Mouse (Mus musculus) macrophage (primary cell): Measurements from ENCODE around the gene Babam2. TPM values are rescaled to one million over a fixed set of nuclear protein-coding genes. Genes with fewer than 3 reads are reported as not detected.

Experiments used
- H3K27ac ChIP-seq: fragments of 350-480 bp; formaldehyde crosslinking; 2 replicates; pipeline ENCODE4 v1.9.0; 2021
- H3K36me3 ChIP-seq: fragments of 350-480 bp; formaldehyde crosslinking; 2 replicates; pipeline ENCODE4 v1.9.0; 2021; ENCODE audit errors: inconsistent target
- H3K4me3 ChIP-seq: fragments of 350-480 bp; formaldehyde crosslinking; 2 replicates; pipeline ENCODE4 v1.9.0; 2021; ENCODE audit errors: inconsistent target
- H3K79me2 ChIP-seq: fragments of 350-480 bp; formaldehyde crosslinking; 2 replicates; pipeline ENCODE4 v1.9.0; 2021; ENCODE audit errors: inconsistent target
- WGBS: methylation state at CpG from one replicate; pipeline ENCODE4 v1.1.7; 2026; ENCODE audit warnings: inconsistent platforms; ENCODE audit not compliant: missing documents; 5-methylcytosine and 5-hydroxymethylcytosine counted together
- polyA plus RNA-seq: library from polyadenylated mRNA; stranded (reverse); fragments of 250-400 nt; gene quantifications from 3 replicates; pipeline ENCODE4 v1.2.4, GENCODE M21; 2018; ENCODE audit warnings: inconsistent platforms

Babam2 gene
- polyA plus RNA-seq, 1 experiment from 2014 or later, result 78.4 TPM

DNA sequence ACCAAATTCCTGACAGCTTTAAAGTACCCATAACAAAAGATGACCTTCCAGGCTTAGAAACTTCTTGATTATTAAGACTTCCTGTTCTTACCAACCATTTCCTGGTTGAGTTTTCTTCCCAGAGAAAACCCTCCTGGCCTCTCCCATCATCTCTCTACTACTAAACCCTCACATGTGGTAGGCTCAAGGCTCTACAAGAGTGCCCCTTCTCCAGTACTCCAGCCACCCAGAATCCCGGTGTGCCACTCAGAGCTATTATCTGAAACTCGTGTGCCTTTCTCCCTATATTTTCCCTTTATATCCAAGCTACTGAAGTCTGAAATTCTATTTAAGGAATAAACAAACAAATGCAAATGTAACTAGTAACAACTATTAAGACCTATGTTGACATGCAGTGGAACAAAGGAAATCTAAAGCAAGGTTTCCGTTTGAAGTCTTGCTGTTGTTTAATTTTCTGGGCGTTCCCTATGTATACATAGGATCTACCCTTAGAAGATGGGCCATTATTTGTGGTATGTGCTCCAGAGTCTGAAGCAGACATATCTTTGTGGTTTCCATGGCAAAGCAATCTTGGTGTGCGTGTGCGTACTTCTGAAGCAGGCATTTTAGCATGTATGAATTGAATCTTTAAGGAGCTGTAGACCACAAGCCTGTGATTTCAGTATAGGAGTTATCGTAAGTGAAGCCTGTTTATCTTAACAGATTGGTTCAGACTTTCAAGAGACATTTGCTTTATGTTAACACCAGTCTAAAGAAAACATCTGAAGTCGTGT, 361.2 kb downstream of the Babam2 start:
- WGBS, result 96% methylated on average over 8 of the region's 8 CpGs
- Histone ChIP-seq H3K36me3 (no peaks in the 10 kb centered on the region), H3K27ac (no peak overlapping the region), H3K79me2 (no peaks in the 10 kb centered on the region), H3K4me3 (no peak overlapping the region)

DNA sequence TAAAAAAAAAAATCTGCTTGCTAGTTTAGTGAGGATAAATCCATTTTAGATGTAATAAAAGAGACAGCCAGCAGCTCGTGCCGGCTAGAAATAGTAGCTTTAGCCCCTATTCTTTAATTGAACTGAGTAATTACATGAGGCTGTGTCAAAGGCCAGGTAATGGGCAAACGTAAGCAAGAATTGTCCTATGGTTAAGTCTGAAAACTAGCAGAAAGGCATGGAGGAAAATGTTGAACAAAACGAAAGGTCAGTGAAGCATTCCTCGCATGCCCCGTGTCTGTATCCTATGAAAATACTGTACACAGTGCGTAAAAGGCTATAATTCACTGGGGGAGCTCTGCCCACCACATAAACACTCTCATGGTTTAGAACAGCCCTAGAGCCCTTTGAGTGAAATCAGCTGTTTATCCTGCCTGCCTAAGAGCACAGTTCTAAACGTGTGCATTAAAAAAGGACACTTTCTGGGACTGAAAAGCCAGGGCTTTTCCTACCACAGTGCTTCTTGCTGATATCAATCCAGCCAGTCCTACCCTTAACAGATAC, 361.8 kb downstream of the Babam2 start:
- Histone ChIP-seq H3K79me2 (no peaks in the 10 kb centered on the region), H3K4me3 (no peak overlapping the region), H3K36me3 (no peaks in the 10 kb centered on the region), H3K27ac (no peak overlapping the region)
- WGBS, result 93% methylated on average over 8 of the region's 8 CpGs

DNA sequence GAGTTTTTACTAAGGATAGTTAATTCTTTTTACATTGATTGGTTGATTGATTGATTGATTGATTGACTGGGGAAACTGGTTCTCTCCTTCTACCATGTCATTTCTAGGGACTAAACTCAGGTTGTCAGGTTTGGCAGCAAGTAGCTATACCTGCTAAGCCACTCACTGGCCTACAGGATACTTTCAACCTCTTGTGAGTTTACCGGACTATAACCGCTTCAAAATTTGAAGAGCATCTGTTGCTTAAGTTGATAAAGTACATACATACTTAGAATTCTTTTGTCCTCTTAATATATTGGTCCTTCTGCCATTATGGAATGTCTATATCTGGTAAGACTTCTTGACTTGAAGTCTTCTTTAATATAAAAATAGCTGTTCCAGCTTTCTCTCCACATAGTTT, 363.0 kb downstream of the Babam2 start:
- Histone ChIP-seq H3K27ac (no peak overlapping the region), H3K79me2 (no peaks in the 10 kb centered on the region), H3K4me3 (no peak overlapping the region), H3K36me3 (no peaks in the 10 kb centered on the region)
- WGBS, result 87% methylated on average over 2 of the region's 2 CpGs

DNA sequence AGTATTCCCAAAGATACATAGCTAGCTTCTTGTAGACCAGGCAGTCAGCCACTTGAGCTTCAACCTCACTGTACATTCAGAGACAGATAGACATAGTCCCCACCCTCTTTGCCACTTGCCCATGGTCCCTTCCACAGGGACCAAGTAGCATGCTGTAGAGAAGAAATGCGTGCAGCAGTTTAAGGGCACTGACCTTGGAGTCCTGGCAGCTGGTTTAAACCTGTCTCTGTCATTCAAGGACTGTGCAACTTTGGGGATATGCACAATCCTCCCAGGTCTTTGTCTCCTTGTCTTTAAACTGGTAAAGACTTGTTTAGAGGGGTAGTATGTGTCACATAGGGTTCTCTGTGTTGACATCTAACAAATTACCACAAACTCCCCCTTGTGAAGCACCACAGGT, 364.4 kb downstream of the Babam2 start:
- H3K36me3 ChIP-seq, result no peaks in the 10 kb centered on the region
- no peak overlapping the region for H3K27ac ChIP-seq
- WGBS, result 100% methylated on average over 1 of the region's 1 CpGs
- H3K4me3 ChIP-seq, result no peak overlapping the region
- H3K79me2 ChIP-seq, result no peaks in the 10 kb centered on the region

DNA sequence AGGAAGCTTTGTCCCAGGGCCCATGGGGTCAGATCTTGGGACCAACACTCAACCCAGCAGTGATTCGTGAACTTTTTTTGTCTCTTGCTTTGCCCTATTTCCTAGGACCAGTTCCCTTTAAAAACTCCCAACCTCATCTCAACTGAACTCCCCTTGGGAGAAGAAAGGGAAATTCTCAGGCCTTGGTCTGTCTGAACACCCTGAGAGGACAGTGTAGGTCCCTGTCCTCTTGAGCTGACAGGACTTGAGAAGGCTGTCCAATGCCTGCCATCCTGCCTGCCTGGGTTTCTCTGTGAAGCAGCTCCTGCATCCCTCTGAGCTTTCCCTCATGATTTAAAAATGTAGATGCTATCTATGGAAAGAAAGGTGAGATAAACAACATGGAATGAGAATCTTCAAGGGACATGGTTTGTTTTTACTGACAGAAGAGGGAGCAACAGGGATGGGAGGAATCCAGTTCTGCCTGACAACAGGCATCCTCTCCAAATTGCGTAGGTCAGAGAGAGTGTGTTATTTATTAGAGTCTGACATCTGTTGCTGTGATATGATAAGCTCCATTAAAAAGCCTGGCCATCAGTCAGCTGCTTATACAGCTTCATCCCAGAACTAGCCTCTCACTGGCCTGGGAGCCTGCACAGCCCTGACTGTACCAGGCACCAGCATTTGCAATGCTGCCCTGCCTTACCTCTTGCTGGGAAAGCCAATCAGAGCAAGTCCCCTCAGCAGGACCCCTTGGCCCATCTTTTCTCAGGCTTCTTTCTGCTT, 367.0 kb downstream of the Babam2 start:
- Histone ChIP-seq H3K36me3 (no peaks in the 10 kb centered on the region), H3K27ac (no peak overlapping the region), H3K79me2 (no peaks in the 10 kb centered on the region), H3K4me3 (no peak overlapping the region)
- 100% methylated on average over 2 of the region's 2 CpGs for WGBS

DNA sequence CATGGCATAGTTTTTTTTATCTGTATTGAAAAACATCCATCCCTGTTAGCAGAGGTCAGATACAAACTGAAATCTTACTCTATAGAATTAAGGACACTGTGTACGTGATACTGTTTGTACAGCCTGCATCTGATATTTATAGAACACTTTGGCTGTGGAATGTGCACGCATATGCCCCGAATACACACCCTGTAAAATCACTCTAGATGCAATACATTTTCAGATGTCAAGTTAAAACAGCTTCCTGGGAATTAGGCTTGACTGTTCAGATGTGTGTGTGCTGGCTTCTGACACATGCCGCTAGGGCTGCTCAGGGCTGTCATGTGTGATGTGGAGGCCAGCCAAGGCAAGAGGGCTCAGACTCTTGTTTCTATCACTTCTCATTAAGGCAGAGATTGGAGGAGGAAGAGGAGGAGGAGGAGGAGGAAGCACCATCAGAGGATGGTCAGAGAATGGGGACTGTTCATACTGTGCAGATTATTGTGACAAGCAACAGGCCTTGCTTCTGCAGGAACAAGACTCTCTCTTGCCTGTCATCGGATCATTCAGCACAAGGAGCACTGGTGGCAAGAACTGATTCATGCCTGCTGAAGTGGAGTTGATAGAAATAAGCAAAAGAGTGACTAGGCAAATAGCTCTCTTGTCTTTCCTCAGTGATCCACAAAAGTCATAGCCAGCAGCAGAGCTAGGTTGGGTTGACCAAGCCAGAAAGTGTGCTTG, 368.7 kb downstream of the Babam2 start:
- no peak overlapping the region for H3K27ac ChIP-seq
- no peaks in the 10 kb centered on the region for H3K36me3 ChIP-seq
- no peak overlapping the region for H3K4me3 ChIP-seq
- no peaks in the 10 kb centered on the region for H3K79me2 ChIP-seq
- WGBS, result 97% methylated on average over 5 of the region's 5 CpGs

DNA sequence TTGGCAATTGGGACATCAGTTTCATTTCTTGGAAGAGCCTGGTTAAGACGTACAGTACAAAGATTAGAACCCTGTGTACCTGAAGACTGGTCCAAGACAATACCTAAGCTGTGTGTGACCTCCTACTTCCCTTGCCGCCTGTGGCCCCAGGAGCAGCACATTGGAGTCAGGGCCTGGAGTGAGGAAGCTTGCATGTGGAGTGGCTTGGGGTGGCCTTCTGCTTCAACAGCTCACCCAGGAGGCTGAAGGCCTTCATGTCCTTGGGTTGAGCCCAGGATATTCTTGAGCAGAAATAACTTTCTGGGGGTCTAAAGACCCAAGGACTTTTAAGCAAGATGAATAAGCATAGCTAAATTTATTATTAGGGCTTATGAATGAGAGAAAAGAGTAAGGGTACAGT, 369.4 kb downstream of the Babam2 start:
- no peaks in the 10 kb centered on the region for H3K79me2 ChIP-seq
- no peak overlapping the region for H3K27ac ChIP-seq
- 88% methylated on average over 2 of the region's 2 CpGs for WGBS
- no peaks in the 10 kb centered on the region for H3K36me3 ChIP-seq
- H3K4me3 ChIP-seq, result no peak overlapping the region

DNA sequence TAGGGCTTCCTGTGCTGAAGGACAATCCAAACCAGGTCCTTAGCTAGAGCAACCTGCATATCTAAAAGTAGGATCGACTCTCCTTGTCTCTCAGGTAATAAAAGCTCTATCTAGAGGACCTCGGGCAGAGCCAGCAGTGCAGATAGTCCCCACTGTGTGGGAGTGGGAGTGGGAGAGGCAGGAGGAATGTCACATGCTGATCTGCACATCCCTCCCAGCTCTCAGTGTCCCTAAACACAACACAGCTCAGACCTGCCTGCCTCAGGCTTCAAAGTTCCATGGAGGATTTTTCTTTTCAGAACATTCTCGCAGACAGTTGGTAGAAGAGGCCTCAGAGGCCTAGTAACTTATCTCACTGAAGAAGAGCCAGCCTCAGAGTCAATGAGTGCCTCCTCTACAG, 371.1 kb downstream of the Babam2 start:
- no peak overlapping the region for H3K27ac ChIP-seq
- no peak overlapping the region for H3K4me3 ChIP-seq
- H3K36me3 ChIP-seq, result no peaks in the 10 kb centered on the region
- H3K79me2 ChIP-seq, result no peaks in the 10 kb centered on the region
- 97% methylated on average over 3 of the region's 3 CpGs for WGBS

DNA sequence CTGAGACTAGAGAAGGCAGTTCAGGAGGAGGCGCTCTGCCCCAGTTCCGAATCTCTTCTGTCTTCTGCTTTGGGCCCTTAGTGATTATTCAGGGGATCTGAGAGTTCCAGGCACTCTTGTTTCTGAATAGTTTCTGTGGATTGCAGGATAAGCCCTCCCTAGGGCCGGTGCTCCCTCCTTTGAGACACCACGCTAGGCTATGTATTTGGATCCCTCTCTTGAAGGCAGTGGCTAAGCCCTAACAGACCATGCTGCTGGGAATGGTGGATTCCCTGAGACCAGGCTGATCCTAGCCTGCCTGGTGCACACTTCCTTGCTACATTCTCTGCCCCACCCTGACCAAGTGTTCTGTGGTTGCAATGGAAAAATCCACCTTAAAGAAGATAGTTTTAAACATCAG, 371.6 kb downstream of the Babam2 start:
- WGBS, result 94% methylated on average over 4 of the region's 4 CpGs
- Histone ChIP-seq H3K36me3 (no peaks in the 10 kb centered on the region), H3K4me3 (no peak overlapping the region), H3K79me2 (no peaks in the 10 kb centered on the region), H3K27ac (no peak overlapping the region)

DNA sequence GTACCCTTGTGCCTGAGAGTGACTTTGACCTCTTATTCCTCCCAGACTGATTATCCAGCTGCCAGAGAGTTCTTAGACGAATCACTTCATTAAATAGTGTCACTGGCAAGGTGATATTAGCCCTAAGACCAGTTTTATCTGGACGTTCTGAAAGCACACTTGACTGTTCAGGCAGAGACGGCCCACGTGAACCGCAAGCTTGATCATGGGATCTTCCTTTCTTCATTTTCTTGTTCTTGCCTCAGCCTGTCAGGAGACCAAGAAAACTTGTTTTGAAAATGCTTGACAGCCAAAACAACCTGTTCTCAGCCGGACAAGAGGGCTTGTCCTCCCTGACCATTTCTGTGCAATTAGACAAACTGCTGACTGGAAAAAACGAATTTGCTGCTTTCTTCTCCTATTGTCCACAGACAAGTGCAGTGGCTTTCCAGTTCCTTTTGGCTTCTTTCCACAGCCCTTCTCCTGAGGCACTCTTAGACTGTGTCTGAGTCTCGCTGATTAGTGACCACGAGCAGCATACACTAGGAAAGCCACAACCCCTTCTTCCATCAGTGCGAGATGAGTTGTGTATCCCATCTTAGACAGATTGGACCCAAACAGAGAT, 372.2 kb downstream of the Babam2 start:
- Histone ChIP-seq H3K27ac (no peak overlapping the region), H3K36me3 (no peaks in the 10 kb centered on the region), H3K4me3 (no peak overlapping the region), H3K79me2 (no peaks in the 10 kb centered on the region)
- 88% methylated on average over 10 of the region's 10 CpGs for whole genome bisulfite sequencing

DNA sequence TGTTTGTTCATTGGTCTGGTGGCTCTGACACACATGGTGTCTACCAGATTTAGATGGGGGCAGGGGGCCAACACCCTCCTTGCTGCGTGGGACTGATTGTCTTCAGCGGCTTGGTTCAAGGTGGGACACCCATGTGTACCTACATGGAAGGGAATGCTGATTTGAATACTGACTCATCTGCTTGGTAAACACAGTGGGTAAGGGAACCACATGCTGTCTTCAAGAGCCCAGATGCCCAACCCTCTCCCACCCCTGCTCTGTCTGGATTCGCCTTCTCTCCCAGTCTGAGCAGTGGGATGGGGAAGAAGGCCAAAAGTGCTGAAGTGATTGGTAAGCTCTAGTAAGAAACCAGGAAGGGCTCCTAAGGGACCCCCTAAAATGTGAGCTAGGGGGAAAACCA, 373.3 kb downstream of the Babam2 start:
- Histone ChIP-seq H3K4me3 (no peak overlapping the region), H3K36me3 (no peaks in the 10 kb centered on the region), H3K79me2 (no peaks in the 10 kb centered on the region), H3K27ac (no peak overlapping the region)
- WGBS, result 100% methylated on average over 3 of the region's 3 CpGs

DNA sequence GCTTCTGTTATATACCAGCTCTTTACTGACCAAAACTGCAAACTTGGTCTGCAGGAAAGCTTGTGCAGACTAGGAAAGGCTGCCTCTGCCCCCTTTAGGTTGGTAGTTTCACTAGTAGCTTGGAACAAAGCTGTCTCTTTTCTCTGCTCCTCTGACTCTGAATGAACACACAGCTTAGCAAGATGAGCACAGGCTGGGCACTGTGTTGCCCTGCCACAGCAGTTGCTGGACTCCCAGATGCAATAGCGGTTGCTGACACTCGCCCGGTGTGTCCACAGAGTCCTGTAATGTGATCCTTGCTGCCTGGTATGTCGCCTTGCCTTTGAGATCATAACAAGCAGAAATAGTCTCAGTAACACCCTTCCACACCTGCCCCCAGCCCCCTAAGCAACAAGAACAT, 373.8 kb downstream of the Babam2 start:
- no peaks in the 10 kb centered on the region for H3K79me2 ChIP-seq
- H3K27ac ChIP-seq, result no peak overlapping the region
- WGBS, result 98% methylated on average over 4 of the region's 4 CpGs
- H3K4me3 ChIP-seq, result no peak overlapping the region
- H3K36me3 ChIP-seq, result no peaks in the 10 kb centered on the region

DNA sequence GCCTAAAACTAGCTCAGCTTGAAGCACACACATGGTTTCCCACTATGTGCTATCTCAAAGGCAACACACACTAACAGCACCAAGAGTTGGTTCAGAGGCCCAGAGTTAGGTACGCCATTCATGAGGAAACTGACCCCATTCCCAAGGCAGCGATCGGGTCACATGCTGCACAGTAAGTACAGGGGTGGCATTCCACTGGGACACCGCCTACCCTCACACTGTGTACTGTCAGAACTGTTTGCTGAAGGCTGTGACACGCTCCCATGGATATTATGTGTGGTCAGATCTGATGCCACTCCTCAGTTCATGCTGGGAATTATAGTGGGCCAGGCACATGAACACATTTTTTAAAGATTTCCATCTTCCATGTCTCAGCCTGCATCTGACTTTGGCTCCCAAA, 374.3 kb downstream of the Babam2 start:
- 98% methylated on average over 5 of the region's 5 CpGs for WGBS

DNA sequence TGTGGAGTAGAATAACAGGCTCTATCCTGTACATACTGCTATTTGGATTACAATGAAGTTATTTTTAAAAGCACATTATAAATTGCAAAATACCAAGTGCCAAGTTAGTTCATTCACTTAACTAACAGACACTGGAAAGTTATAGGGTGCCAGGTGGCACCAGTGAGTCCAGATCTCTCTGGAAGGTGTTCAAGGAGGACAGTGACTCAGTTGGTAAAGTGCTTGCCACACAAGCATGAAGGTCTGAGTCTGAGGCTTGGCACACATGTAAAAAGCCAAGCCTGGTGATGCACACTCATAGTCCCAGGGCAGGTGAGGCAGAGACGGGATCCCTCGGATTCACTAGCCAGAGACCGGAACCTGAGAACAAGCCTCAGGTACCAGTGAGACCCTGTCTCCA, 375.4 kb downstream of the Babam2 start:
- Histone ChIP-seq H3K36me3 (no peaks in the 10 kb centered on the region), H3K4me3 (no peak overlapping the region), H3K79me2 (no peaks in the 10 kb centered on the region), H3K27ac (no peak overlapping the region)
- 94% methylated on average over 3 of the region's 3 CpGs for WGBS

More for the DNA sequence above, 374.3 kb downstream of the Babam2 start:
- H3K4me3 ChIP-seq, result no peak overlapping the region
- H3K36me3 ChIP-seq, result no peaks in the 10 kb centered on the region
- H3K27ac ChIP-seq, result no peak overlapping the region
- no peaks in the 10 kb centered on the region for H3K79me2 ChIP-seq
